Mouse (Mus musculus): Measurements from ENCODE around the gene AC124108.1.
"Not testable (repeated sequence)": the region's sequence is repeated elsewhere in the genome, so short reads cannot be mapped to it uniquely, and the experiment has no call there.

Gene AC124108.1

GRCm38 (mm10) chr1:132191093-132191785 lies at the start of gene AC124108.1, which contains the start of gene Lemd1:
TSS of gene AC124108.1 (plus strand) at chr1:132191457.
TSS of gene Lemd1 (plus strand) at chr1:132191431.
- DNase-seq (ENCODE audit: low read depth, low spot score): no peak

DNA sequence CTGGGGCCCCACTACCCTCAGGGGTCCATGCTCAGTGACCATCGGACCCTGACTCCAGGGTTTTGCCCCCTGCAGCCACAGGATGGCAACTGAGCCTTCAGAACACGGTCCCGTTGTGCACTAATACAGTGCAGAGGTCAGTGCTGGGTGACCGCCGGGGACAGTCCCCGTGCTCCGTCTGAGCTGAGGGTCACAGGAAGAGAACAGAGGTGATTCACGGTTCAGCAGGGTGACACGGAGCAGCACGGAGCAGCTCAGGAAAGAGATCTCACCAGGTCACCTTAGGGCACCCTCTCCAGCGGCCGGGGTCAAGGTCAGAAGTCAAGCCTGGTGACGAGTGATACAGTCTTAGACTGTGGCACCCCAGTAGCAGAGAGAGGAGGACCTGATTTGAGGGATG lies 49.5 kb upstream of the AC124108.1 start:
- DNase-seq (ENCODE audit: low read depth, low spot score): no peak

GRCm38 (mm10) chr1:132143079-132143478 lies 48.2 kb upstream of the AC124108.1 start:
- DNase-seq (ENCODE audit: low read depth, low spot score): no peak

DNA sequence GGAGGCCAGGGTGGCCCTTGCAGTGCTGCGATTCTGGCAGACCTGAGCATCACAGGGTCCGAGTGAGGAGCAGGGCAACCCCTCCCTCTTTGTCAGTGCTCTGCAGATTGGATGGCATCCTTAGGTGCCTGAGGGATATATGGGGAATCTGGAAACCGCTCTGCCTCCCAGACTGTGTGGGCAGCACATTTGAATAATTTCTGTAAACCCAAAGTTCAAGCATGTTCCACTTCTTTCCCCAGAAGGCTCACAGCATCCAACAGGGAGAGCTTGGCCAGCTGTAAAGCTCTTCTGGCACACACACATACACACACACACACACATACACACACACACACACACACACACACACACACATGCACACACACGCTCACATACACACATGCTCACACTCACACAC lies 47.5 kb upstream of the AC124108.1 start:
- DNase-seq (ENCODE audit: low read depth, low spot score): no peak

- DNase-seq (ENCODE audit: low read depth, low spot score): no peak
Observed at GRCm38 (mm10) chr1:132144223-132144622, 47.0 kb upstream of the AC124108.1 start.

DNA sequence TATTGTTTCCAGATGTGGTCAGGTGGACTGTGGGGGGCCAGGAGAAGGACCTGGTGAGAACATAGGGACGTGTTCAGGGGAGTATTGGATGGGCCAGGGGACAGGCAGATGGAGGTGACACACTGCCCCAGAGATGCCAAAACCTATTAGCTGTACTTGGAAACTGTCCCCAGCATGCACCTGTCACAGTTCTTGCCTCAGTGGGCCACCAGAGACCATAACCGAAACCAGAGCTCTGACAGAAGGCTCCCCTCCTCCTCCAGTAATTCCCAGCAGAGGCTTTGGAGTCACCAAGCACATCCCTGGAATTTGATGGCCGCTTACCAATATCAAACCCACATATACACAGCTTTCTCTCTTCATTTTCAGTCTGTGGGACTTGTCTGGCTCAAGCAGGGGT lies 46.4 kb upstream of the AC124108.1 start:
- no peak for DNase-seq (ENCODE audit: low read depth, low spot score)

DNA sequence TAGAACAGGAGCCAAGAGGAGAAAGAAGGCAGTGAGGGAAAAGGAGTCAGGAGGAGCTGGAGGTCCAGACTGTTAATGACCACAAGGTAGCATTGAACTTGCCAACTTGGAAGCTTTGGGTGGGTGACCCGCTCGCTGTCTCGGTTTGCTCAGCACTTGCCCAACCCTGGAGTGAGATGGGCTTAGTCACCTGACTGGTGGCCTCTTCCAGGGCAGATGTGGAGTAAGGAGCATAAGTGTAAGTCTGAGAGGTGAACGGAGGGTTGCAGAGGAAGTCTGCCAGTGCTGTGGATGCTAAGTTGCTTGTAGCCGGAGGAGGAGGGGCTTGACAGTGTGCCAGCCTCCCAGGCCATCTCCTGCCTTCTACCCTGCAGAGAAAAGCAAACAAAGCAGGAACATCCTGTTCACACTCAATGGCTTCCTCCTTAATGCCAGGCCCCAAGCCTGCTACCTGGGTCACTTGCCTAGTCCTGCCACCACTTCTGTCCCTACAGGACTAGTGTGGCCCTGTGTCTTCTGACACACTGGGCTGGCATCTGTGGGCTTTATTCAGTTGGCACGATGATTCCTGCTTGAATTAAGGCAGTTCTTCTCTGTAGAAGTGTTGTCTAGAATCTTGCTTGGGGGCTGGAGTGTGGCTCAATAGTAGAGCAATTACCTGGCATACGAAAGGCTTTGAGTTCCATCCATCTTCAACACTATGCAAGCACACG lies 45.1 kb upstream of the AC124108.1 start:
- no peak for DNase-seq (ENCODE audit: low read depth, low spot score)

GRCm38 (mm10) chr1:132149410-132149809 lies 41.8 kb upstream of the AC124108.1 start:
- DNase-seq (ENCODE audit: low read depth, low spot score): no peak

DNA sequence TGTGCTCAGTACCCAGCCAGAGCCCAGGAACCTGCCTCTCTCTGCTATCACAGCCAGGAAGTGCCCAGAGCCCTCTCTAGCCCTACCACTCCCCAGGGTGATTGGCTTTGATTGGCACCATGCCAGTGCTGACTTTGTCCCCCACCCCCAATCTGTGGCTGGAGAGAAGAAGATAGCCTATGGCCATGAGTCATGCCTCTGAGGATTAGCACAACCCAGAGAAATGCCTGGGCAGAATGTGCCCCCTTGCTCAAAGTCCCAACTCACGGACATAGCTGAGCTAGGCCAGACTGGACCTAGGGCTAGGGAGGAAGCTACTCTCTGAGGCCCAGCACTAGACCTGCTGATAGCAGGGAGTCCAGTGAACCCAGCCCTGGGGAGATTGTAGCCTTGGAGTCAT lies 41.1 kb upstream of the AC124108.1 start:
- DNase-seq (ENCODE audit: low read depth, low spot score): no peak

DNA sequence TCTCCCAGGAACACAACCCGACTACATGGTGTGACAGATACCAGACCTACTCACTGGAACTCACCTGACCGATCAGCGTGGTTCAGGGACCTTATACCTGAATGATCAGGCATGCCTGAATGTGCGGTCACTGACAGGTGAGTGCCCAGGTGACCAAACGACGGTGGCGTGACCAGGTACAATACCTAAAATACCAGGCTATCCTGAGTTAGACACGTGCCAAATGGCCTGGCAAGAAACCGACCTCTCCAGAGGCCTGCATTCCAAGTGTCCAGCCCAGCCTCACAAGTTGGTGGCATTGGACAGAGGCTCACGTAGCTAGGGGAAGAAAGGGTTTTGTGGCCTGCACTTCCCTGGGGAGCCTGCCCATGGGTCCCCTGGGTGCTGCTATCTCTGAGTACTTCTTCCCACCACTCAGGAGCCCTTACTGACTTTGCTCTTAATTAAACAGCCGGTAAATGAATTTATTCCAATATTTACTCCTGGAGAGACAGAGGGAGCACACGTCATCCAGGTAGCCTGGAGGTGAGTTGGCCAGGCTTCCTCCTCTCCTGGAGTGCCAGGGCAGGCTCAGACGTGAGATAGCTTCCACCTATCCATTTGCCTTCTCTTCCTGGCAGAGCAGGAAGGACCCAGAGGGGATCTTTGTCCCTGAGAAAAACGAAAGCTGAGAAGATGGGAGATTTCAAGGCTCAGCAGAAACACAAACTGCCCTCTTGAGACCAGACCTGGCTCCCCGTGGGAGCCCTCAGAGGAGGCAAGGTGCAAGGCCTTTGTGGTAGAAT lies 40.2 kb upstream of the AC124108.1 start:
- DNase-seq (ENCODE audit: low read depth, low spot score): no peak

DNA sequence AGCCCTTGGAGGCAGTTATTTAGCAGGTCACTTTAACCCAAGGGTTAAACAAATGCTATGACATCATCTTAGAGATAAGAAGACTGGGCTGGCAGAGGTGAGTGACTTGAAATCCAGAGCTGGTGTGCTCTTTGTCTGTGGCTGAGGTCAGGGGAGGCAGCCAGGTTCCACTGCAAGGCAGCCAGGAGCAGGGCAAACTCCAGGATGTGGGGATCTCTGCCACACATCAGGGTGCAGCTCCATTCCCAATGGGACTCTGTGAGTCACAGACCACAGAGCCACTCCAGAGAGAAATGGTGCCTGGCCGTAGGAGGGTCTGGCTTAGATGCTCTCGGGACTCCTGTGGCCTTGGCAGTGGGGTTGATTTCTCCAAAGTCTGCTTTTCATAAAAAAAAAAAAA lies 39.3 kb upstream of the AC124108.1 start:
- no peak for DNase-seq (ENCODE audit: low read depth, low spot score)

- DNase-seq (ENCODE audit: low read depth, low spot score): no peak
Observed at GRCm38 (mm10) chr1:132153086-132153690, 38.1 kb upstream of the AC124108.1 start.

DNA sequence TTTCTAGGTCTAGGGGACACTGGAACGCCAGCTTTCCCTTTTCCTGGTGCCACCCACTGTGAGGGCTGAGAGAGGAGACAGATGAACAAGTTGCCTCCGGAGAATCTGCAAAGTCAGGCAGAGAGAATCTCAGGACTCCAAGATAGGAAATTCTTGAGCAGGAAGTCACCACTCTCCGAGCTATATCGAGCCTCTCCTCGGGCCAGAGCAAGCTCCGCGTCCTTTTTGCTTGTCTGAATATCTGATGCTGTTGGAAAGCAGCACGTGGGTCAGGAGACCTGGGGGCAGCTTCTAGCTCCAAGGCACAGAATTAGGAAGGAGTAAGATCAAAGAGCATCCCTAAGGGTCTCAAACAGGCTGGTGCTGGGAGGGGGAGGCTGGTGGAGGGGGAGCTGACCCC lies 37.6 kb upstream of the AC124108.1 start:
- no peak for DNase-seq (ENCODE audit: low read depth, low spot score)

- peak; percentile 66 for DNase-seq (ENCODE audit: low read depth, low spot score)
Observed at GRCm38 (mm10) chr1:132155737-132156136, 35.5 kb upstream of the AC124108.1 start.

DNA sequence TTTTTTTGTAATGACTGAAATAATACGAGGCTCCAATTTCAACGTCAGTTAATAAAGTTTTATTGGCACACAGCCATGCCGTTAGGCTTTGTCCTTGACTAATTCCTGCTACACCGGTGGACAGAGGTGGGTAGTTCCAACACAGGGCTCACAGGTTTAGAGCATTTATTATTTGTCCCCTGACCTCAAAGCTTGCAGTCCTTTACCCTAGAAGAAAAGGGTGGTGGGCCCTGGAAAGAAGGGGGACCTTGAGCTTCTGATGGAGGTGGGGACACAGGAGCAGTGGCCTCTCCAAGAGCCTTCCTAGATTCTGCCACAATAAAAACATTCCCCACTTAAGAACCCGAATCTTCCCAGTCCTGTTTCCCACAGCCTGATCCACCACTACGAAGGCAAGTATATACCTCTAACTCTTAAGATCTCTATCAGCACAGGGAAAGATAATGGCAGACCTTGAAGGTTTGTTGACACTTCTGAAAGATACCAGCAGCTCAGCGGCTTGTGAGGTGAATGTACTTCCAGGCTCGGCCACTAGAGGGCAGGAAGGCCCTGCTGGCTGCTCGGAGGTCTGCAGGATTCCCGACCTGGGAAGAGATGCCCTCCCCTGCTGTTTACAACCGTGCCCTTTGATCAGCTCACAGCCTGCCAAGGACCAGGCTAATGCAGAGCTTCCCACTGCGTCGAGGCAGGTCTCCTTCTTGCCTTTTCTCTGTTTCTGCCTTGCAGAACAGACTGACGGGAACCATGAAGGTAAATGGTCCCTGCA lies 34.1 kb upstream of the AC124108.1 start:
- DNase-seq (ENCODE audit: low read depth, low spot score): peak; percentile 40

DNA sequence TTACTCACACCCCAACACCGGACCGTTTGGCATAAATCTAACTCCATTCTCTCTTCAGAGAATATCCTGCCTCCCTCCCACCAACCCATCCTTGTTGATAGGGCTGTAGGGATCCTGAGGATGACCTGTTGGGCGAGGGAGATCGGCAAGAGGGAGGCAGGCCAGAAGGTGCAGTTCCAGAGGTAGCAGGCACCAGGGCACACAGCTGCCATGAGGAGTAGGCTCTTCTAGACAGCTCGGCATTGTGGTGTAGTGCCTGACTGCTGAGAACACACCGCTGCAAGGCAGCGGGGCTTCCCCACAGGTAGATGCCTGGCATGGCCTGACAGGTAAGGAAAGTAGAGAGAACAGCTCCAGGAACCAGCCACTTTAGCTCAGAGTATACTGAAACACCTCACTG lies 33.4 kb upstream of the AC124108.1 start:
- DNase-seq (ENCODE audit: low read depth, low spot score): no peak

- DNase-seq (ENCODE audit: low read depth, low spot score): no peak
Observed at GRCm38 (mm10) chr1:132158741-132159140, 32.5 kb upstream of the AC124108.1 start.

DNA sequence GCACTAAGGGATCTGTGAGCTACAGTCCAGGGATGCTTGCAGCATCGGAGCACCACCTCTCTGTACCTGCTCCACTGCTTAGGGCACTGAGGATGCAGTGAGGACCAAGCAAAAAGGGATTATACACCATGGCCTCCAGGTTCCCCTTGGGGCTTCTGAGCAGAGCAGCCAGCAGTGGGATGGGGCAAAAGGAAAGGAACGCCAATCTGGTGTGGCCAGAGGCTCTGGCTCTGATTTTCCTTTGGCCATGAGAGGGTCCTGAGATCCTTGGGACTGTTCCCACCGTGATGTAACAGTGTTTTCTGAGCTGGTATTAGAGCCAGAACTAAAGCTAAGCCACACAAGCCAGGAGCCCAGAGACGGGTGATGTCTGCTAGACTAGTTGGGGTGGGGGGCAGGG lies 31.6 kb upstream of the AC124108.1 start:
- DNase-seq (ENCODE audit: low read depth, low spot score): no peak

- DNase-seq (ENCODE audit: low read depth, low spot score): no peak
Observed at GRCm38 (mm10) chr1:132161211-132161880, 29.9 kb upstream of the AC124108.1 start.

DNA sequence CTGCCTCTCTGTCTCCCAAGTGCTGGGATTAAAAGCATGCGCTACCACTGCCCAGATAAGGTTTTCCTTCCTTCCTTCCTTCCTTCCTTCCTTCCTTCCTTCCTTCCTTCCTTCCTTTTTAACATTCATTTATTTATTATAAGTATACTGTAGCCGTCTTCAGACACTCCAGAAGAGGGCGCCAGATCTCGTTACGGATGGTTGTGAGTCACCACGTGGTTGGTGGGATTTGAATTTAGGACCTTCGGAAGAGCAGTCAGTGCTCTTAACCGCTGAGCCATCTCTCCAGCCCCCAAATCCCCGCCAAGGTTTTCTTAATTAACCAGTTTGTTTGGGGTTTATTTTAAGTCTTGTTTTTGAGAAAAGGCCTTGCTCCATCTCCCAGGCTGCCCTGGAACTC lies 28.6 kb upstream of the AC124108.1 start:
- DNase-seq (ENCODE audit: low read depth, low spot score): not testable (repeated sequence)
